Mouse (Mus musculus) testis, adult 2 months (tissue): ENCODE data around the gene Olfr1362. TPM values are rescaled to one million over a fixed set of nuclear protein-coding genes. Genes with fewer than 3 reads are reported as not detected.

Experiments
- H3K27ac ChIP-seq: fragments of 200-500 bp; 2 replicates; pipeline ENCODE4 v1.5.1; 2012; ENCODE audit warnings: low read depth, low read length; ENCODE audit not compliant: control insufficient read depth, insufficient read depth
- H3K27me3 ChIP-seq: fragments of 200-500 bp; 2 replicates; pipeline ENCODE4 v1.6.1; 2012; ENCODE audit warnings: mild to moderate bottlenecking, low read length, moderate library complexity; ENCODE audit not compliant: control insufficient read depth, insufficient read depth
- H3K36me3 ChIP-seq: fragments of 200-500 bp; 2 replicates; pipeline ENCODE4 v1.6.1; 2012; ENCODE audit warnings: mild to moderate bottlenecking, low read length; ENCODE audit not compliant: control insufficient read depth, insufficient read depth
- H3K4me1 ChIP-seq: fragments of 200-500 bp; 2 replicates; pipeline ENCODE4 v1.6.1; 2012; ENCODE audit warnings: low read length; ENCODE audit not compliant: control insufficient read depth, insufficient read depth
- H3K4me3 ChIP-seq: fragments of 200-500 bp; 2 replicates; pipeline ENCODE4 v1.5.1; 2012; ENCODE audit warnings: low read depth, mild to moderate bottlenecking, low read length, moderate library complexity, mixed read lengths; ENCODE audit not compliant: control insufficient read depth
- CTCF ChIP-seq: fragments of 200-500 bp; IDR thresholded peaks from 2 replicates; pipeline ENCODE4 v1.5.1; 2012; ENCODE audit warnings: low read depth, mild to moderate bottlenecking, inconsistent platforms, low read length, moderate library complexity; ENCODE audit not compliant: control insufficient read depth, insufficient read depth, insufficient replicate concordance
- POLR2A ChIP-seq: fragments of 200-500 bp; IDR thresholded peaks from 2 replicates; pipeline ENCODE4 v1.6.1; 2012; ENCODE audit warnings: low read depth, mild to moderate bottlenecking, inconsistent platforms, low read length, moderate library complexity; ENCODE audit not compliant: control insufficient read depth
- polyA plus RNA-seq: library from polyadenylated mRNA; depleted of rRNA; stranded (reverse); fragments of >200 nt; gene quantifications from 2 replicates; pipeline ENCODE4 v1.2.3, GENCODE M21; 2012; rRNA removed

Olfr1362 gene
- polyA plus RNA-seq: not detected in 2 replicates

DNA sequence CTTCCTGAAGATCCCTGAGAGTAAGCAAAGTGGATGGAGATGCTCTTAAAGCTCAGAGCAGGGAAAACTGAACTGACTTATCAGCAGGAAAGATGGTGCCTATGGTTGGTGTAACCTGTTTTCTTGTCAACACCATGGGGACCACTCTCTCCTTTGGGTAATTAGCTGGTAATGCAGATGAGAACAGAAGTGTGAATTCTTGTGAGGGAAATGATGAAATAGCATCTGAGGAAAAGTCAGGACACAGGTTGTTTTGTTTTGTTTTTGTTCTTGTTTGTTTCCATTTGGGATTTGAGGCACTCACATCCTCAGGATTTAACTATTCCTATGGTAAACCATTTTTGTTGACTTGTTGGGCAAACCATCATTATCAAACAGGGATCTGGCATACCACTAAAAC lies at the start of gene Olfr1362:
Olfr1362 (minus strand) TSS at position 101 of the 400 bp plus-strand sequence.
- H3K27me3 ChIP-seq: no peaks in the 10 kb centered on the region
- H3K36me3 ChIP-seq: no peaks in the 10 kb centered on the region
- no peak for TF ChIP-seq CTCF
- no peak for TF ChIP-seq POLR2A
- H3K27ac ChIP-seq: no peak within 1 kb of the TSS
- H3K4me3 ChIP-seq: no peak within 1 kb of the TSS
- no peaks in the 10 kb centered on the region for H3K4me1 ChIP-seq

DNA sequence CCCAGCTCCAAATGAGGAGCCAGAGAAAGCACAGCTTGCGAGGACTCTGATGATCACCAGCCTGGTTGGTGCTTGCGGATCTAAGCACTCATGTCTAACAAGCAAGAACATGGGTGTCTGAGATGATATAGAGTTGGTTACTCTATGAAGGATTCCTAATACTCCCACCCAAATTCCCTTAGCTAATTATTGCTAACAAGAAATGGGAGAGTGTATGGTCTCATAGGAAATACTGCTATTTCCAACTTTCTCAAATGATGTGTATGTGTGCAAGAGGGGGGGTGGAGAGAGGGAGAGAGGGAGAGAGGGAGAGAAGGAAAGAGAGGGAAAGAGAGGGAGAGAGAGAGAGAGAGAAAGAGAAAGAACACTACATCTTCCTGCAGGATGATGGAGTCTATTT lies 49.5 kb upstream of the Olfr1362 start, which contains the start of gene Olfr1361:
Olfr1361 (minus strand) TSS at position 101 of the 400 bp plus-strand sequence.
- H3K36me3 ChIP-seq: no peaks in the 10 kb centered on the region
- no peak for TF ChIP-seq CTCF
- TF ChIP-seq POLR2A: no peak
- H3K27me3 ChIP-seq: no peaks in the 10 kb centered on the region
- no peak within 1 kb of the TSS for H3K4me3 ChIP-seq
- H3K4me1 ChIP-seq: no peaks in the 10 kb centered on the region
- no peak within 1 kb of the TSS for H3K27ac ChIP-seq

DNA sequence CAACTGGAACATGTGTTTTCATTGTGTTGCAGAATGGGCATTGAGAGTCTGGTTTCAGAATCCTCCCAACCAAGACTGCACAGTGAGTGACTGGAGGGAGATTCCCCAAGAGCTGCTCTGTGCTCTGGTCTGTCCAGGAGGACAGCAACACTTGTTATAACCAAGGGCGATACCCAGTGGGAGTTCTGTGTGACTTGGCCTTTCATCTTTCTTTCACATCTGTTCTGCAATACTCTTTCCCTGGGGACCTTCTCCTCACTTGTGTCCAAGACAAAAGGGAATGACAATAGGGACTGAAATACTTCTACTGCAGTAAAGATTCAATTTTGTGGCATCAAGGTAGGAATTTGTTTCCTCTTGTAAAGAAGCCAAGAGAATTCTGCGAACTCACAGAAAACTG lies 28.6 kb upstream of the Olfr1362 start, which contains the start of gene Olfr11:
Olfr11 (minus strand) TSS at position 101 of the 400 bp plus-strand sequence.
- no peak within 1 kb of the TSS for H3K4me3 ChIP-seq
- H3K27ac ChIP-seq: no peak within 1 kb of the TSS
- TF ChIP-seq CTCF (no peak), POLR2A (no peak)

DNA sequence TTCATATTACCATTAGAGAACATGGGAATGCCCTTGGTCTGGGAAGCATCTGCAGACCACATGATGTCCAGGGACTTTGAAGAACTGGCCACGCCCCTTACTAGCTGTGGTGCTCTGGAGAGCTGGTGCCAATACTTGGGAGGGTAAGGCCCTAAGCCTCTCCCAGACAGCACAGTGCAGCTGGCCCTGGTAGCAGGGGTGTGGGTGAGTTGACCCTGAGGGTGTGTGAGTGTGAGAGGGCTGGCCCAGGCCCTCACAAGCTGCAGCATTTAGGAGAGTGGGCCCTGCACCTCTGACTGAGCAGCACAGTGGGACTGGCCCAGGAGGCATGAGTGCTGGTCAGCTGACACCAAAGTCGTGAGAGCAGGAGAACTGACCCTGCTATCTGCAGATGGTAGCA lies 22.2 kb downstream of the Olfr1362 start:
- no peaks in the 10 kb centered on the region for H3K4me1 ChIP-seq
- no peaks in the 10 kb centered on the region for H3K36me3 ChIP-seq
- H3K27ac ChIP-seq: no peak overlapping the region
- H3K27me3 ChIP-seq: no peaks in the 10 kb centered on the region
- TF ChIP-seq CTCF (no peak), POLR2A (no peak)
- H3K4me3 ChIP-seq: no peak overlapping the region

More for the DNA sequence above, 28.6 kb upstream of the Olfr1362 start, which contains the start of gene Olfr11:
- H3K27me3 ChIP-seq: no peaks in the 10 kb centered on the region
- no peaks in the 10 kb centered on the region for H3K36me3 ChIP-seq
- H3K4me1 ChIP-seq: no peaks in the 10 kb centered on the region

DNA sequence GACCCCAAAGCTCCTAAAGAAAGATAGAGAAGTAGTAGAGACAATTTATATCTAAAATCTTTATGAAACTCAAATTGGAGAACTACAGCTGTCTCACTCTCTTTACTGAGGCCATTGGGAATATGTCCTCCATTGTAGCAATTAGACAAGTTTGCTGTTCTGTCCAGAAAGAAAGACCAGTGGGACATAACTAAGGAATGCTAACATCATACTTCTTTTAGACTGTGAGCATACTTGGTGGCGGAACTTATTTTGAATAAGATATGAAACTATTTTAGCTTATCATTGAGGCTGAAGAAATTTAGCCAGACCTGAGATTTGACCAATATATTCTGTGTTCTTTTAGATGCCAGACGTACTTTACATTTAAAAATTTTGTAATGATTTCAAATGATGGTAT lies 32.2 kb downstream of the Olfr1362 start, which contains the start of gene Olfr1364:
Olfr1364 (minus strand) TSS at position 101 of the 400 bp plus-strand sequence.
- Histone ChIP-seq H3K27me3 (no peaks in the 10 kb centered on the region), H3K4me3 (no peak within 1 kb of the TSS), H3K27ac (no peak within 1 kb of the TSS), H3K36me3 (no peaks in the 10 kb centered on the region), H3K4me1 (no peaks in the 10 kb centered on the region)
- TF ChIP-seq CTCF (no peak), POLR2A (no peak)

Other genes starting within 250 kb of the Olfr1362 start
- 9.3 and 10.2 TPM in 2 replicates for gene Zkscan3, start 211.3 kb downstream of the Olfr1362 start, polyA plus RNA-seq
- gene Pgbd1, start 173.0 kb downstream of the Olfr1362 start, polyA plus RNA-seq: 5.2 and 5.5 TPM in 2 replicates
- gene Zscan26, start 160.3 kb downstream of the Olfr1362 start, polyA plus RNA-seq: 4.9 and 5.2 TPM in 2 replicates
- gene Nkapl, start 145.5 kb downstream of the Olfr1362 start, polyA plus RNA-seq: 32.4 and 38.1 TPM in 2 replicates
- 0.18 and 0.23 TPM in 2 replicates for gene Zkscan4, start 135.1 kb downstream of the Olfr1362 start, polyA plus RNA-seq
- not detected in 2 replicates for gene Gm10065, start 134.6 kb downstream of the Olfr1362 start, polyA plus RNA-seq
- 2.8 and 3.2 TPM in 2 replicates for gene AK157302, start 118.8 kb downstream of the Olfr1362 start, polyA plus RNA-seq
- gene Gm11273, start 112.6 kb downstream of the Olfr1362 start, polyA plus RNA-seq: 6.4 and 6.6 TPM in 2 replicates
- gene Zkscan8, start 82.9 kb downstream of the Olfr1362 start, polyA plus RNA-seq: 1.3 and 1.7 TPM in 2 replicates
- gene Olfr1366, start 71.2 kb downstream of the Olfr1362 start, polyA plus RNA-seq: not detected in 2 replicates
- not detected in 2 replicates for gene Olfr1535, start 54.1 kb downstream of the Olfr1362 start, polyA plus RNA-seq
- gene Olfr1364, start 32.3 kb downstream of the Olfr1362 start, polyA plus RNA-seq: not detected in 2 replicates
- 0.04 TPM in 1 of 2 replicates, not detected in the other for gene Olfr11, start 28.5 kb upstream of the Olfr1362 start, polyA plus RNA-seq
- 0.19 TPM in 1 of 2 replicates, not detected in the other for gene Olfr1361, start 49.4 kb upstream of the Olfr1362 start, polyA plus RNA-seq
- 0.07 TPM in 1 of 2 replicates, not detected in the other for gene Olfr1360, start 63.4 kb upstream of the Olfr1362 start, polyA plus RNA-seq
- 0.35 and 0.38 TPM in 2 replicates for gene Olfr1359, start 84.1 kb upstream of the Olfr1362 start, polyA plus RNA-seq
- gene Hist1h2bl, start 102.1 kb upstream of the Olfr1362 start, polyA plus RNA-seq: 3.2 and 3.6 TPM in 2 replicates
- 2.0 and 6.1 TPM in 2 replicates for gene Hist1h2ai, start 102.4 kb upstream of the Olfr1362 start, polyA plus RNA-seq
- gene Hist1h3h, start 103.6 kb upstream of the Olfr1362 start, polyA plus RNA-seq: 14.7 and 20.5 TPM in 2 replicates
- gene Hist1h2bm, start 108.0 kb upstream of the Olfr1362 start, polyA plus RNA-seq: 6.1 and 6.2 TPM in 2 replicates
- gene Hist1h4j, start 121.0 kb upstream of the Olfr1362 start, polyA plus RNA-seq: 6.1 and 7.6 TPM in 2 replicates
- gene Hist1h4k, start 136.5 kb upstream of the Olfr1362 start, polyA plus RNA-seq: 37.3 and 40.8 TPM in 2 replicates
- gene Hist1h2ak, start 139.8 kb upstream of the Olfr1362 start, polyA plus RNA-seq: 2.4 and 3.9 TPM in 2 replicates
- 2.3 and 3.0 TPM in 2 replicates for gene Hist1h2bn, start 140.1 kb upstream of the Olfr1362 start, polyA plus RNA-seq
- gene Hist1h1b, start 166.6 kb upstream of the Olfr1362 start, polyA plus RNA-seq: 0.36 TPM in 1 of 2 replicates, not detected in the other
- 5.8 and 7.4 TPM in 2 replicates for gene Hist1h3i, start 169.3 kb upstream of the Olfr1362 start, polyA plus RNA-seq
- gene Hist1h2an, start 173.2 kb upstream of the Olfr1362 start, polyA plus RNA-seq: 1.8 and 2.1 TPM in 2 replicates
- gene Hist1h2bp, start 173.4 kb upstream of the Olfr1362 start, polyA plus RNA-seq: 155 and 156 TPM in 2 replicates
- gene Hist1h2bq, start 196.2 kb upstream of the Olfr1362 start, polyA plus RNA-seq: 28.8 and 32.6 TPM in 2 replicates
- not detected in 2 replicates for gene Hist1h2ao, start 196.4 kb upstream of the Olfr1362 start, polyA plus RNA-seq
- gene Hist1h4m, start 197.7 kb upstream of the Olfr1362 start, polyA plus RNA-seq: not detected in 2 replicates
- 32.2 and 38.8 TPM in 2 replicates for gene Hist1h4n, start 218.2 kb upstream of the Olfr1362 start, polyA plus RNA-seq
- gene Hist1h2ap, start 219.5 kb upstream of the Olfr1362 start, polyA plus RNA-seq: 7.4 and 12.0 TPM in 2 replicates
- 26.8 and 30.6 TPM in 2 replicates for gene Hist1h2br, start 219.7 kb upstream of the Olfr1362 start, polyA plus RNA-seq